Mouse (Mus musculus) heart, embryonic 11.5 days (tissue): ENCODE data around the gene Mxd1. TPM values are rescaled to one million over a fixed set of nuclear protein-coding genes. Genes with fewer than 3 reads are reported as not detected.

Source experiments
- ATAC-seq: fragments of 200-750 bp; cut with Nextera tagmentation; replicated peaks from 2 replicates; pipeline ENCODE4 v1.8.0; 2017; ENCODE audit warnings: moderate library complexity; ENCODE audit not compliant: insufficient number of reproducible peaks, low FRiP score, low TSS enrichment
- H3K27ac ChIP-seq: fragments of 300-500 bp; sonication (generic); 2 replicates; pipeline ENCODE4 v1.5.1; 2014; ENCODE audit warnings: mild to moderate bottlenecking, low read depth, low read length
- H3K27me3 ChIP-seq: fragments of 300-500 bp; sonication (generic); 2 replicates; pipeline ENCODE4 v1.6.1; 2014; ENCODE audit warnings: mild to moderate bottlenecking, low read length, mixed read lengths; ENCODE audit not compliant: control insufficient read depth, insufficient read depth
- H3K36me3 ChIP-seq: fragments of 300-500 bp; sonication (generic); 2 replicates; pipeline ENCODE4 v1.6.1; 2014; ENCODE audit warnings: mild to moderate bottlenecking, low read length, moderate library complexity, mixed read lengths; ENCODE audit not compliant: control insufficient read depth, insufficient read depth
- H3K4me1 ChIP-seq: fragments of 300-500 bp; sonication (generic); 2 replicates; pipeline ENCODE4 v1.6.1; 2014; ENCODE audit warnings: low read length; ENCODE audit not compliant: control insufficient read depth, insufficient read depth
- H3K4me2 ChIP-seq: fragments of 300-500 bp; sonication (generic); 2 replicates; pipeline ENCODE4 v1.6.1; 2014; ENCODE audit warnings: mild to moderate bottlenecking, moderate library complexity
- H3K4me3 ChIP-seq: fragments of 300-500 bp; sonication (generic); 2 replicates; pipeline ENCODE4 v1.5.1; 2014; ENCODE audit warnings: low read depth, low read length
- H3K9ac ChIP-seq: fragments of 300-500 bp; sonication (generic); 2 replicates; pipeline ENCODE4 v1.6.1; 2014; ENCODE audit warnings: mild to moderate bottlenecking, low read depth, low read length, moderate library complexity
- H3K9me3 ChIP-seq: fragments of 300-500 bp; sonication (generic); replicated peaks from 2 replicates; pipeline ENCODE4 v1.6.1; 2016; ENCODE audit warnings: low read length; ENCODE audit not compliant: control insufficient read depth
- WGBS: fragments of 180-500 bp; shearing (Covaris S2); extraction: QIAGEN DNeasy Blood & Tissue Kit; methylation state at CpG from one replicate; pipeline ENCODE4 v1.1.7; 2014; ENCODE audit not compliant: insufficient replicate concordance; 5-methylcytosine and 5-hydroxymethylcytosine counted together
- polyA plus RNA-seq: library from polyadenylated mRNA; unstranded; fragments of >200 nt; fragmentation: Nextera tagmentation; extraction: Ambion mirVana; gene quantifications from 2 replicates; pipeline ENCODE4 v1.2.1, GENCODE M21; 2014

Mxd1 gene
- polyA plus RNA-seq, 1 experiment from 2014 or later = 9.5 TPM

DNA sequence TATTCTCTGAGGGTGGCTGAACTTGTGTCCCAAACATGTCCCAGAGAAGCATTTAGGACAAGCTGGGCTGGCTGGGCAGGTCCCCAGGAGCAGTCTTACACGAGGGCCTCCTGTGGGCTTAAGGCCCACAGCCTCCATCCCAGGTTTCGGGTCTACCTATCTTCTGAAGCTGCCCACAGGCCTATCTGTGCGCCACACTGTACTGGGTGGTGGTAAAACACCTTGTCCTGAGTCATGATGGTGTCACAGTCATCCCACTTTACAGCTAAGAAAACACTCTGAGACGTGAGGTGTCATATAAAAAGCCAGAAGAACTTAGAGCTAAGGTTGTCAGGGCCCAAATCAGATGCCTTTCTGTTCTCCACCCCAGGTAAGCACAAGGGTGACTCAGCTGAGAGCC is 62.7 kb downstream of the Mxd1 start:
- WGBS = 82% methylated on average over 4 of the region's 4 CpGs
- no peak overlapping the region for H3K27ac ChIP-seq
- H3K36me3 ChIP-seq = no peaks in the 10 kb centered on the region
- 0 out of 2 replicates have a peak, but pooled peaks cover 3% of the 10 kb centered on the region for H3K4me1 ChIP-seq
- H3K4me2 ChIP-seq = no peak overlapping the region
- no peak overlapping the region for H3K9ac ChIP-seq
- H3K9me3 ChIP-seq = no peaks in the 10 kb centered on the region
- ATAC-seq = no peak
- no peaks in the 10 kb centered on the region for H3K27me3 ChIP-seq
- no peak overlapping the region for H3K4me3 ChIP-seq

DNA sequence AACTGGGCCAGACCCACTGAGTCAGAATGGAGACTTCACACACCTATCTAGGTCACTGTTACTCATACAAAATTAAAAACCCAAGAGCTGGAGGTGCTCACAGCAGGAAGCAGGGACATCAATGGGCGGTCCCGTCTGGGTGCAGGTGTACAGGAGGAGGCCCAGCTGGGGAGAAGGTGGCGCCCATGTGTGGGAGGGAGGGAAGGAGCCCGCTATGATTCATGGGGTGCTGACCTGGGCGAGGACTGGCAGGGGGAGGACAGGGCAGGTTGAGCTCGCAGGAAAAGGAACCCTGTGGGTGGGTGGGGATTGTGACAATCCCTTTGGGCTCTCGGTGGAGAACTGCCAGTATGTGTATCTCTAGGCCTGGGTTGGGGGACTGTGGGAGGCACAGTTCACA is 63.7 kb downstream of the Mxd1 start:
- no peak overlapping the region for H3K4me2 ChIP-seq
- 58% methylated on average over 7 of the region's 7 CpGs for WGBS
- H3K27ac ChIP-seq = no peak overlapping the region
- no peak overlapping the region for H3K4me3 ChIP-seq
- ATAC-seq = no peak
- H3K27me3 ChIP-seq = no peaks in the 10 kb centered on the region
- H3K4me1 ChIP-seq = peaks cover 7% of the 10 kb centered on the region; the same call in 1 of the 2 replicates
- no peaks in the 10 kb centered on the region for H3K9me3 ChIP-seq
- no peak overlapping the region for H3K9ac ChIP-seq
- H3K36me3 ChIP-seq = no peaks in the 10 kb centered on the region

DNA sequence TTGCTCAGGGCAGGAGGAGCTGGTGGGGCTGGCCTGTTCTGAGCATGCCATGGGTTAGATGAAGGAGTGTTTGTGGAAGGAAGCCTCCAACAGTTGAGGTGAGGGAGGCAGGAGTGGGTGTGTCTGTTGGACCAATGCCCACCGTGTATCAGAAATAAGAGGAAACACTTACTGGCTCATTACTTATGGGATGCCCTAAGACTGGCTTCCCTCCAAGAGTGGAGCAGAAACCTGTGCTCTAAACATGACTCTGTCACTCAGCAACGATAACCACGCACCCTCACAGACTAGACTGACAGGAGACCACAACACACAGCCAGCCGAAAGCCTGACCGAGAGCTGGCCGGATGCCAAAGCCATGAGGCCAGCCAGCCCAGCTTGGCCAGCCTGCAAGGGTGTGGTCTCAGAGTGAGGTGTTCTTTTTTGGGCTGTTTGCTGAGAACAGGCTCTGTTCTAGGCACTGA is 69.0 kb downstream of the Mxd1 start:
- ATAC-seq = peak; percentile 77
- H3K27me3 ChIP-seq = no peaks in the 10 kb centered on the region; the same call in 1 of the 2 replicates
- WGBS = 33% methylated on average over 6 of the region's 6 CpGs

DNA sequence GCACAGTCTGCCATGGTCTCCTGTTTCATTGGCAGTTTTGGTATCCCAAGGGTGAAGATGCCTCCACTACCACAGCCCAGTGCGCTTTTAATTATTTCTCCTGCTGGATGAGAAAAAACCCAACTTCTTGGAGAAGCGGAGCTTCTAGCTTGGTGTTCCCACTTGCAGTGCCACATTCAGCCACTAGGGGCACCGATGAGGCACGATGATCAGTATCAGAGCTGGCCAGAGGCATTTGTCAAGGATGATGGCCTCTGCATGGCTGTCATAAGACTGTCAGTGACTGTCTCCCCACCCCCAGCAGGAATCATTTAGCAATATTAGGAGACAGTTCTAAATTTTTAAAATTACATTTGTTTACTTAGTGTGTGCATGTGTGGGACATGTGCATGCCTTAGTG is 69.8 kb downstream of the Mxd1 start:
- Histone ChIP-seq H3K4me3 (no peak overlapping the region), H3K27ac (no peak overlapping the region; the same call in 1 of the 2 replicates), H3K4me2 (no peak overlapping the region), H3K36me3 (no peaks in the 10 kb centered on the region), H3K4me1 (peaks cover 13% of the 10 kb centered on the region), H3K9ac (no peak overlapping the region), H3K9me3 (no peaks in the 10 kb centered on the region), H3K27me3 (no peaks in the 10 kb centered on the region; the same call in 1 of the 2 replicates)
- WGBS = 21% methylated on average over 4 of the region's 4 CpGs
- 0 out of 2 replicates have a peak, but pooled peaks have one; percentile 5 for ATAC-seq

More for the DNA sequence above, 69.0 kb downstream of the Mxd1 start:
- Histone ChIP-seq H3K4me1 (peaks cover 13% of the 10 kb centered on the region), H3K36me3 (no peaks in the 10 kb centered on the region), H3K27ac (peak overlapping the region; percentile 67), H3K4me3 (no peak overlapping the region), H3K4me2 (no peak overlapping the region), H3K9me3 (no peaks in the 10 kb centered on the region), H3K9ac (no peak overlapping the region)

DNA sequence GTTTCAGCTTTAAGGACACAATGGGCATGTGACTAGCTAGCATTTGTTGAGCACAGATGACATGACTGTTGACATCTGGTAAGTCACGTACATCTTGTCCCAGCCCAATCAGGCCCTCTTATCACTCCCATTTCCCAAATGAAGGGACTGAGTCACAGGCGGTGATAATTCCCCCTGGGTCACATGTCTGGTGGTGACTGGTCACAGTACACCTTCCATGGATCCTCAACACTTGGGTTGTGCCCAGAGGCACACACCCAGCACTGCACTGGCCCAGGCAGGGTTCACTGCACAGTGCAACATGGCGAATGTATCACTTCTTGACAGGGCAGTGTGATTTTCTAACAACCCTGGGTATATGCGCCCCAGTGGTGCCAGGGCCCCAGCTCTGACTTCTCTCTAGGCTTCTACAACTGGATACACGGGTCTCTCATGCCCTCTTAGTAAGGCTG is 70.2 kb downstream of the Mxd1 start:
- Histone ChIP-seq H3K4me3 (no peak overlapping the region), H3K4me2 (no peak overlapping the region), H3K36me3 (no peaks in the 10 kb centered on the region), H3K27ac (no peak overlapping the region), H3K4me1 (peaks cover 13% of the 10 kb centered on the region), H3K9ac (no peak overlapping the region), H3K27me3 (no peaks in the 10 kb centered on the region; the same call in 1 of the 2 replicates), H3K9me3 (no peaks in the 10 kb centered on the region)
- ATAC-seq = no peak
- 55% methylated on average over 5 of the region's 5 CpGs for WGBS

Other genes starting within 250 kb of the Mxd1 start
- gene Gm44790, start 242.5 kb downstream of the Mxd1 start, polyA plus RNA-seq = not detected in 2 replicates
- 15.2 and 16.7 TPM in 2 replicates for gene C87436, start 230.8 kb downstream of the Mxd1 start, polyA plus RNA-seq
- 312 and 348 TPM in 2 replicates for gene Pcbp1, start 142.8 kb downstream of the Mxd1 start, polyA plus RNA-seq
- not detected in 2 replicates for gene Asprv1, start 41.0 kb downstream of the Mxd1 start, polyA plus RNA-seq
- gene Snrnp27, start 15.4 kb upstream of the Mxd1 start, polyA plus RNA-seq = 97.6 and 109 TPM in 2 replicates
- gene Gmcl1, start 64.2 kb upstream of the Mxd1 start, polyA plus RNA-seq = 18.5 and 22.2 TPM in 2 replicates
- gene Anxa4, start 124.4 kb upstream of the Mxd1 start, polyA plus RNA-seq = 13.0 and 13.7 TPM in 2 replicates
- gene Aak1, start 180.4 kb upstream of the Mxd1 start, polyA plus RNA-seq = 23.0 and 24.3 TPM in 2 replicates